Mouse (Mus musculus) hindbrain, embryonic 11.5 days (tissue): ENCODE results near the gene Proser3. TPM values are rescaled to one million over a fixed set of nuclear protein-coding genes. Genes with fewer than 3 reads are reported as not detected.

ENCODE experiments used
- ATAC-seq: fragments of 200-750 bp; cut with Nextera tagmentation; 2 replicates; pipeline ENCODE4 v1.8.0; 2017; ENCODE audit warnings: mild to moderate bottlenecking, moderate TSS enrichment, moderate library complexity; ENCODE audit not compliant: low FRiP score
- DNase-seq: peaks from one replicate; pipeline ENCODE4 v3.0.0-alpha.2; 2015; ENCODE audit warnings: low spot score
- H3K27ac ChIP-seq: fragments of 300-500 bp; sonication (generic); 2 replicates; pipeline ENCODE4 v1.5.1; 2014; ENCODE audit warnings: mild to moderate bottlenecking, low read depth, low read length
- H3K27me3 ChIP-seq: fragments of 300-500 bp; sonication (generic); 2 replicates; pipeline ENCODE4 v1.6.1; 2014; ENCODE audit warnings: mild to moderate bottlenecking, low read length, moderate library complexity, mixed read lengths; ENCODE audit not compliant: control insufficient read depth, insufficient read depth
- H3K36me3 ChIP-seq: fragments of 300-500 bp; sonication (generic); 2 replicates; pipeline ENCODE4 v1.6.1; 2014; ENCODE audit warnings: mild to moderate bottlenecking, low read length, moderate library complexity, mixed read lengths; ENCODE audit not compliant: control insufficient read depth, insufficient read depth
- H3K4me1 ChIP-seq: fragments of 300-500 bp; sonication (generic); replicated peaks from 2 replicates; pipeline ENCODE4 v1.6.1; 2014; ENCODE audit warnings: low read length, mixed read lengths; ENCODE audit not compliant: control insufficient read depth, insufficient read depth
- H3K4me2 ChIP-seq: fragments of 300-500 bp; sonication (generic); replicated peaks from 2 replicates; pipeline ENCODE4 v1.6.1; 2014; ENCODE audit warnings: mild to moderate bottlenecking, low read depth, low read length
- H3K4me3 ChIP-seq: fragments of 300-500 bp; sonication (generic); 2 replicates; pipeline ENCODE4 v1.5.1; 2014; ENCODE audit warnings: low read depth, low read length
- H3K9ac ChIP-seq: fragments of 300-500 bp; sonication (generic); 2 replicates; pipeline ENCODE4 v1.6.1; 2014; ENCODE audit warnings: low read depth, low read length
- H3K9me3 ChIP-seq: fragments of 300-500 bp; sonication (generic); 2 replicates; pipeline ENCODE4 v1.6.1; 2016; ENCODE audit warnings: low read length; ENCODE audit not compliant: control insufficient read depth
- WGBS: fragments of 180-500 bp; shearing (Covaris S2); extraction: QIAGEN DNeasy Blood & Tissue Kit; methylation state at CpG from one replicate; pipeline ENCODE4 v1.1.7; 2014; 5-methylcytosine and 5-hydroxymethylcytosine counted together
- polyA plus RNA-seq: library from polyadenylated mRNA; unstranded; fragments of >200 nt; fragmentation: Nextera tagmentation; extraction: Ambion mirVana; gene quantifications from 2 replicates; pipeline ENCODE4 v1.2.1, GENCODE M21; 2014

Gene Proser3
- polyA plus RNA-seq, 1 experiment from 2014 or later, result 18.4 TPM

GRCm38 (mm10) chr7:30585170-30585569 is 33.1 kb upstream of the Proser3 start:
- H3K9me3 ChIP-seq, result no peaks in the 10 kb centered on the region
- no peaks in the 10 kb centered on the region for H3K27me3 ChIP-seq
- H3K4me2 ChIP-seq, result no peak overlapping the region
- WGBS, result 94% methylated on average over 7 of the region's 7 CpGs
- H3K27ac ChIP-seq, result no peak overlapping the region
- peaks cover 17% of the 10 kb centered on the region; the same call in 1 of the 2 replicates for H3K36me3 ChIP-seq
- DNase-seq (no peak), ATAC-seq (no peak)
- peaks cover 5% of the 10 kb centered on the region for H3K4me1 ChIP-seq
- no peak overlapping the region for H3K4me3 ChIP-seq
- H3K9ac ChIP-seq, result no peak overlapping the region

GRCm38 (mm10) chr7:30584339-30584738 is 32.2 kb upstream of the Proser3 start:
- no peak for ATAC-seq
- H3K4me3 ChIP-seq, result no peak overlapping the region
- H3K4me1 ChIP-seq, result peaks cover 5% of the 10 kb centered on the region
- H3K36me3 ChIP-seq, result peaks cover 23% of the 10 kb centered on the region
- no peak for DNase-seq
- H3K27ac ChIP-seq, result no peak overlapping the region
- H3K4me2 ChIP-seq, result no peak overlapping the region
- 93% methylated on average over 10 of the region's 10 CpGs for WGBS
- H3K9me3 ChIP-seq, result no peaks in the 10 kb centered on the region
- H3K9ac ChIP-seq, result no peak overlapping the region
- no peaks in the 10 kb centered on the region for H3K27me3 ChIP-seq

GRCm38 (mm10) chr7:30581547-30581946 is 29.4 kb upstream of the Proser3 start:
- no peak overlapping the region for H3K4me2 ChIP-seq
- no peaks in the 10 kb centered on the region for H3K4me1 ChIP-seq
- H3K27me3 ChIP-seq, result no peaks in the 10 kb centered on the region
- DNase-seq (no peak), ATAC-seq (no peak)
- no peak overlapping the region for H3K4me3 ChIP-seq
- WGBS, result 96% methylated on average over 16 of the region's 16 CpGs
- no peaks in the 10 kb centered on the region for H3K9me3 ChIP-seq
- peaks cover 34% of the 10 kb centered on the region for H3K36me3 ChIP-seq
- no peak overlapping the region for H3K9ac ChIP-seq
- no peak overlapping the region for H3K27ac ChIP-seq

GRCm38 (mm10) chr7:30579950-30580349 is 27.9 kb upstream of the Proser3 start:
- no peak overlapping the region for H3K4me3 ChIP-seq
- no peak overlapping the region for H3K4me2 ChIP-seq
- H3K36me3 ChIP-seq, result peaks cover 46% of the 10 kb centered on the region
- WGBS, result 94% methylated on average over 8 of the region's 8 CpGs
- no peaks in the 10 kb centered on the region for H3K4me1 ChIP-seq
- no peaks in the 10 kb centered on the region for H3K27me3 ChIP-seq
- H3K27ac ChIP-seq, result no peak overlapping the region
- DNase-seq (no peak), ATAC-seq (no peak)
- no peaks in the 10 kb centered on the region for H3K9me3 ChIP-seq
- H3K9ac ChIP-seq, result no peak overlapping the region

- no peaks in the 10 kb centered on the region for H3K4me1 ChIP-seq
- no peaks in the 10 kb centered on the region for H3K9me3 ChIP-seq
- ATAC-seq (no peak), DNase-seq (no peak)
- 84% methylated on average over 2 of the region's 2 CpGs for WGBS
- no peaks in the 10 kb centered on the region for H3K27me3 ChIP-seq
- H3K4me2 ChIP-seq, result no peak overlapping the region
- no peak overlapping the region for H3K4me3 ChIP-seq
- H3K9ac ChIP-seq, result no peak overlapping the region
- peaks cover 30% of the 10 kb centered on the region for H3K36me3 ChIP-seq
- no peak overlapping the region for H3K27ac ChIP-seq
Observed at GRCm38 (mm10) chr7:30572969-30573368, 20.9 kb upstream of the Proser3 start.

- WGBS, result 89% methylated on average over 5 of the region's 5 CpGs
- Histone ChIP-seq H3K9ac (no peak overlapping the region), H3K4me2 (no peak overlapping the region)
Observed at GRCm38 (mm10) chr7:30572389-30572788, 20.3 kb upstream of the Proser3 start.

GRCm38 (mm10) chr7:30567555-30567954 is 15.5 kb upstream of the Proser3 start:
- no peak for DNase-seq
- ATAC-seq, result no peak
- WGBS, result 88% methylated on average over 11 of the region's 11 CpGs
- no peak overlapping the region for H3K9ac ChIP-seq
- no peak overlapping the region for H3K4me3 ChIP-seq
- H3K9me3 ChIP-seq, result no peaks in the 10 kb centered on the region
- H3K4me2 ChIP-seq, result no peak overlapping the region
- no peaks in the 10 kb centered on the region for H3K4me1 ChIP-seq
- no peak overlapping the region for H3K27ac ChIP-seq
- H3K36me3 ChIP-seq, result peaks cover 8% of the 10 kb centered on the region
- H3K27me3 ChIP-seq, result no peaks in the 10 kb centered on the region

More at GRCm38 (mm10) chr7:30572389-30572788, 20.3 kb upstream of the Proser3 start:
- H3K4me3 ChIP-seq, result no peak overlapping the region
- H3K27me3 ChIP-seq, result no peaks in the 10 kb centered on the region
- DNase-seq (no peak), ATAC-seq (no peak)
- no peaks in the 10 kb centered on the region for H3K9me3 ChIP-seq
- H3K27ac ChIP-seq, result no peak overlapping the region
- peaks cover 30% of the 10 kb centered on the region for H3K36me3 ChIP-seq
- H3K4me1 ChIP-seq, result no peaks in the 10 kb centered on the region

GRCm38 (mm10) chr7:30566033-30566432 is 13.9 kb upstream of the Proser3 start:
- DNase-seq, result no peak
- Histone ChIP-seq H3K36me3 (peaks cover 7% of the 10 kb centered on the region; the same call in 1 of the 2 replicates), H3K27ac (no peak overlapping the region), H3K4me2 (no peak overlapping the region), H3K4me1 (no peaks in the 10 kb centered on the region), H3K9me3 (no peaks in the 10 kb centered on the region), H3K9ac (no peak overlapping the region), H3K4me3 (no peak overlapping the region), H3K27me3 (no peaks in the 10 kb centered on the region)
- WGBS, result 91% methylated on average over 9 of the region's 9 CpGs
- ATAC-seq, result no peak

GRCm38 (mm10) chr7:30564970-30565571 is 13.0 kb upstream of the Proser3 start, which contains the start of gene Igflr1:
Gene Igflr1 (plus strand): TSS chr7:30565427.
- H3K4me2 ChIP-seq, result no peak within 1 kb of the TSS
- no peaks in the 10 kb centered on the region for H3K9me3 ChIP-seq
- no peak within 1 kb of the TSS for H3K9ac ChIP-seq
- no peak within 1 kb of the TSS for H3K27ac ChIP-seq
- no peaks in the 10 kb centered on the region for H3K27me3 ChIP-seq
- ATAC-seq, result no peak
- 0 out of 2 replicates have a peak, but pooled peaks cover 2% of the 10 kb centered on the region for H3K36me3 ChIP-seq
- no peak within 1 kb of the TSS for H3K4me3 ChIP-seq
- 95% methylated on average over 12 of the region's 12 CpGs for WGBS
- no peaks in the 10 kb centered on the region for H3K4me1 ChIP-seq
- no peak for DNase-seq
